Mouse (Mus musculus): ENCODE measurements around the gene Itga2b. TPM values are rescaled to one million over a fixed set of nuclear protein-coding genes. Genes with fewer than 3 reads are reported as not detected.

Itga2b gene
- polyA plus RNA-seq, 1 experiment from 2014 or later: 7.0 TPM

GRCm38 (mm10) chr11:102447497-102447896 is 22.4 kb downstream of the Itga2b start, which contains the start of gene Fam171a2:
Fam171a2 (minus strand) TSS chr11:102447682.
- H3K4me2 ChIP-seq (ENCODE audit: low read depth, low read length): peak within 1 kb of the TSS; percentile 72
- H3K9me3 ChIP-seq (ENCODE audit: control insufficient read depth, low read length): no peaks in the 10 kb centered on the region
- peaks cover 5% of the 10 kb centered on the region for H3K36me3 ChIP-seq (ENCODE audit: control insufficient read depth, insufficient read depth, low read length)
- H3K27me3 ChIP-seq (ENCODE audit: control insufficient read depth, insufficient read depth, low read length): no peaks in the 10 kb centered on the region
- WGBS: under 1% methylated on average over 24 of the region's 40 CpGs
- H3K9ac ChIP-seq (replicated peaks; ENCODE audit: low read depth, low read length): peak within 1 kb of the TSS; percentile 99
- H3K4me3 ChIP-seq (ENCODE audit: low read depth, low read length): peak within 1 kb of the TSS; percentile 95
- peaks cover 24% of the 10 kb centered on the region for H3K4me1 ChIP-seq (ENCODE audit: control insufficient read depth, insufficient read depth, low read length)
- peak; percentile 83 for ATAC-seq (ENCODE audit: low read depth)
- H3K27ac ChIP-seq (ENCODE audit: low read depth, low read length): peak within 1 kb of the TSS; percentile 96

- H3K4me3 ChIP-seq (ENCODE audit: low read depth, low read length): peak overlapping the region; percentile 95
- H3K4me1 ChIP-seq (ENCODE audit: control insufficient read depth, insufficient read depth, low read length): peaks cover 24% of the 10 kb centered on the region
- peak overlapping the region; percentile 99 for H3K9ac ChIP-seq (replicated peaks; ENCODE audit: low read depth, low read length)
- peak overlapping the region; percentile 96 for H3K27ac ChIP-seq (ENCODE audit: low read depth, low read length)
- no peaks in the 10 kb centered on the region for H3K27me3 ChIP-seq (ENCODE audit: control insufficient read depth, insufficient read depth, low read length)
- H3K4me2 ChIP-seq (ENCODE audit: low read depth, low read length): peak overlapping the region; percentile 72
- peaks cover 5% of the 10 kb centered on the region for H3K36me3 ChIP-seq (ENCODE audit: control insufficient read depth, insufficient read depth, low read length)
- ATAC-seq (ENCODE audit: low read depth): peak; percentile 68
- H3K9me3 ChIP-seq (ENCODE audit: control insufficient read depth, low read length): no peaks in the 10 kb centered on the region
- WGBS: under 1% methylated on average over 21 of the region's 49 CpGs
These were observed 23.1 kb downstream of the Itga2b start for GRCm38 (mm10) chr11:102446581-102447461.

DNA sequence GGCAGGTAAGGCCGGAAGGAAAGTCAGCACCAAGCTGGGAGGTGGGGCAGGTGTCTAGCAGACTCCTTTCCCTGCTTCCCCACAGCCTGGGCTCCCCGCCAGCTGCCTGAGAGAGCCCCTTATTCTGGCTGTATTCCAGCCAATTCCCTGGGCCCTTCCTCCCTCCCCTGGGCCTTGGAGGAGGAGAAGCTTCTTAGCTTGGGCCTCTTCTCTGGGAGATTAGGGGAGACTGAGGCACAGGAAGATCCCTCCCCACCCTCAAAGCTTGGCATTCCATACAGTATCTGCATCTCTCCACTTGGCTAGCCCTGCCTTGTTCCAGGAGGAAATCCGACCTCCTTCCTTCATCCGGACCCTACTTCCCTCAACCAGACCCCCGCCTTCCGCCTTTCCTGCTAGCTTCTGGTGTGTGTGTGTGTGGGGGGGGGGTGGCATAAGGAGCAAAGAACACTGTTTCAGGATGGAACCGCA is 24.0 kb downstream of the Itga2b start:
- 11% methylated on average over 7 of the region's 7 CpGs for WGBS
- Histone ChIP-seq H3K36me3 (ENCODE audit: control insufficient read depth, insufficient read depth, low read length) (peaks cover 8% of the 10 kb centered on the region), H3K9ac (replicated peaks; ENCODE audit: low read depth, low read length) (peak overlapping the region; percentile 99), H3K27ac (ENCODE audit: low read depth, low read length) (peak overlapping the region; percentile 96), H3K4me1 (ENCODE audit: control insufficient read depth, insufficient read depth, low read length) (peaks cover 24% of the 10 kb centered on the region), H3K4me3 (ENCODE audit: low read depth, low read length) (peak overlapping the region; percentile 95), H3K9me3 (ENCODE audit: control insufficient read depth, low read length) (no peaks in the 10 kb centered on the region), H3K27me3 (ENCODE audit: control insufficient read depth, insufficient read depth, low read length) (no peaks in the 10 kb centered on the region), H3K4me2 (ENCODE audit: low read depth, low read length) (peak overlapping the region; percentile 72)
- peak; percentile 1; the same call in 1 of the 2 replicates for ATAC-seq (ENCODE audit: low read depth)

DNA sequence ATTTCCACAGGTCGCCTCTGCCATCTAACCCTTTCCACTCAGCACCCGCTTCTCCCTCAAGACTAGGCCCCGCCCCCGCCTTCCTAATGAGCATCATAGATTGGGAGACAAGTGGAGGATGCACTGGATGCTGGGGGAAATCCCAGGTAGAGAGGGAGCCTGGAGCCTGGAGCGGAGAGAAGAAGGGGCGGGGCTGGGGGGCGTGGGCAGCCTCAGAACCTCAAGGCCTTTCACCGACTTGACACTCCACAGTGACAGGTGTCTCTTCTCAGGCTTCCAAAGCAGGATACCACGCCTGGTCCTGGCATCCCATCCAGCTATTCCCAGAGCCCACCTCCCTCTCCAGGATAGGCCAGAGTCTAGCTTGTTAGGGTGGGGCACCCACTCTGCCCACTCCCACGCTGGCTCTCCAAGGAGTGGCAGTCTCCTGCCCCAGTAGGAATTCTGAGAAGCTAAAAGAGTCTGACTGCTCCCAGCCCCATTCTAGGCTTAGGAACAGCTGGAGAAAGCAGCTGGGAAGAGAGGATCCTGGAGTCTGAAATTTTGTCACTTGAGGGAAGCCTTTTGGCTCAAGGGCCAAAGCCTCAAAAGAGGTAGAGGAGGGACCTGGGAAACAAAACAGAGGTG is 24.5 kb downstream of the Itga2b start:
- no peaks in the 10 kb centered on the region for H3K27me3 ChIP-seq (ENCODE audit: control insufficient read depth, insufficient read depth, low read length)
- H3K9me3 ChIP-seq (ENCODE audit: control insufficient read depth, low read length): no peaks in the 10 kb centered on the region
- peaks cover 10% of the 10 kb centered on the region for H3K36me3 ChIP-seq (ENCODE audit: control insufficient read depth, insufficient read depth, low read length)
- H3K4me3 ChIP-seq (ENCODE audit: low read depth, low read length): peak overlapping the region; percentile 95
- H3K4me1 ChIP-seq (ENCODE audit: control insufficient read depth, insufficient read depth, low read length): peaks cover 24% of the 10 kb centered on the region
- no peak for ATAC-seq (ENCODE audit: low read depth)
- peak overlapping the region; percentile 12 for H3K9ac ChIP-seq (replicated peaks; ENCODE audit: low read depth, low read length)
- 19% methylated on average over 10 of the region's 10 CpGs for WGBS
- peak overlapping the region; percentile 96; the same call in 1 of the 2 replicates for H3K27ac ChIP-seq (ENCODE audit: low read depth, low read length)
- H3K4me2 ChIP-seq (ENCODE audit: low read depth, low read length): peak overlapping the region; percentile 72

- no peak overlapping the region for H3K27ac ChIP-seq (ENCODE audit: low read depth, low read length)
- H3K9ac ChIP-seq (replicated peaks; ENCODE audit: low read depth, low read length): peak overlapping the region; percentile 12; the same call in 1 of the 2 replicates
- ATAC-seq (ENCODE audit: low read depth): no peak
- peak overlapping the region; percentile 72 for H3K4me2 ChIP-seq (ENCODE audit: low read depth, low read length)
- peaks cover 24% of the 10 kb centered on the region for H3K4me1 ChIP-seq (ENCODE audit: control insufficient read depth, insufficient read depth, low read length)
- no peaks in the 10 kb centered on the region for H3K27me3 ChIP-seq (ENCODE audit: control insufficient read depth, insufficient read depth, low read length)
- H3K9me3 ChIP-seq (ENCODE audit: control insufficient read depth, low read length): no peaks in the 10 kb centered on the region
- H3K36me3 ChIP-seq (ENCODE audit: control insufficient read depth, insufficient read depth, low read length): peaks cover 16% of the 10 kb centered on the region
- WGBS: 5% methylated on average over 6 of the region's 6 CpGs
- no peak overlapping the region for H3K4me3 ChIP-seq (ENCODE audit: low read depth, low read length)
These were observed 25.1 kb downstream of the Itga2b start for GRCm38 (mm10) chr11:102444781-102445180.

DNA sequence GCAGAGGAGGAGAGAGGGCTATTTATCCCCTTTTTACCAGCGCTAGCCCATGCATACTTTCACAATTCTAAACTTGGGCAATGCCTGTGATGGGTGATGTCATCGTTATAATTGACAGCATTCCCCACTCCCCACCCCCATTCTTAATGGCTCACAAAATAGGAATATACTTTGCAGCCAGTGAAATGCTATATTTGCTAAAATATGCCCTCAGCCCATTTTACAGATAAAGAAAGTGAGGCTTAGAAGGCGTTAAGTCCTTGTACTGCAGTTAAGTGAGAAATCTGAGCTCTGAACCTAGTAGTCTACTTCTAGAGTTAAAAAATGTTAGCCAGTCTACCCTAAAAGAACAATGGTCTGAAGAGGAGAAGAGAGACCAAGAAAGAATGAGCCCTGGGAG is 25.6 kb downstream of the Itga2b start:
- Histone ChIP-seq H3K9me3 (ENCODE audit: control insufficient read depth, low read length) (no peaks in the 10 kb centered on the region), H3K4me3 (ENCODE audit: low read depth, low read length) (no peak overlapping the region), H3K4me1 (ENCODE audit: control insufficient read depth, insufficient read depth, low read length) (peaks cover 24% of the 10 kb centered on the region), H3K27ac (ENCODE audit: low read depth, low read length) (no peak overlapping the region), H3K27me3 (ENCODE audit: control insufficient read depth, insufficient read depth, low read length) (no peaks in the 10 kb centered on the region), H3K4me2 (ENCODE audit: low read depth, low read length) (no peak overlapping the region), H3K9ac (replicated peaks; ENCODE audit: low read depth, low read length) (no peak overlapping the region), H3K36me3 (ENCODE audit: control insufficient read depth, insufficient read depth, low read length) (peaks cover 20% of the 10 kb centered on the region)
- ATAC-seq (ENCODE audit: low read depth): no peak
- 78% methylated on average over 3 of the region's 3 CpGs for WGBS

DNA sequence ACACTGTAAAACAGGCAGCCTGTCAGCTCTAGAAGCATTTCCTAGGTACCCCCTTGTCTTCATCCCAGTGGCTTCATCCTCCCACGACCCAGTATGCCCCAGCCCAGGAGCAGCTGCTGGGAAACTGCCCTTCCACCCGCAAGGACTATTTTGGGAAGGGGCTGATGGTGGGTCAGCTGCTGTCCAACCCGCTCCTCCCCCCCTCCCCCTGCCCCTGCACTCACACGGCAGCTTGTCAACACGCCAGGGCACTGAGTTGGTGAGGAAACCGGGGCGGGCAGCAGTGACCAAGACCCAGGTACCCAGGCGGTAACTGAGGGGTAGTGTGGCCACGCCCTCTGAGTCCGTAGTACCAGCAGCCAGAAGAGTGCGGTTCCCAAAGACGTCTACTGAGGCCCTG is 26.2 kb downstream of the Itga2b start:
- Histone ChIP-seq H3K9ac (replicated peaks; ENCODE audit: low read depth, low read length) (no peak overlapping the region), H3K27me3 (ENCODE audit: control insufficient read depth, insufficient read depth, low read length) (no peaks in the 10 kb centered on the region), H3K36me3 (ENCODE audit: control insufficient read depth, insufficient read depth, low read length) (peaks cover 25% of the 10 kb centered on the region), H3K4me1 (ENCODE audit: control insufficient read depth, insufficient read depth, low read length) (peaks cover 24% of the 10 kb centered on the region), H3K4me3 (ENCODE audit: low read depth, low read length) (no peak overlapping the region), H3K4me2 (ENCODE audit: low read depth, low read length) (no peak overlapping the region), H3K27ac (ENCODE audit: low read depth, low read length) (no peak overlapping the region), H3K9me3 (ENCODE audit: control insufficient read depth, low read length) (no peaks in the 10 kb centered on the region)
- no peak for ATAC-seq (ENCODE audit: low read depth)
- WGBS: 66% methylated on average over 12 of the region's 12 CpGs

DNA sequence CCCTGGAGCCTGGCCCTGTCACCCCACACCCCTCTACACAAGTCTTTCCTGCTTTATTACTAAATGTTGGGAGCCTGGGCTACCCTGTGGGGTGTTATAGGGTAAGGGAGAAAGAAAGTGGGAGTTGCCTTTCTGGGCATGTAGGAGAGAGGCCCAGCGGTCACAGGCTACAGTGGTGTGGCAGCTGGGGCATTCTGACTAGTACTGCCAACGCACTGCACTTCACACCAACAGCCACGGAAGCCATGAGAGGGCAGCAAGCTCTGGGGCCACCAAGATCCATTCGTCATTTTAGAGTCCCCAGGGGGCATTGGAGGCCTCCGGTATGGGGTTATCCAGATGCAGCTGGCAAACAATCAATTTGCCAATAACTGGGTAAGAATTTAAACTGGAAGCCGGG is 27.8 kb downstream of the Itga2b start:
- H3K4me2 ChIP-seq (ENCODE audit: low read depth, low read length): no peak overlapping the region
- peaks cover 34% of the 10 kb centered on the region for H3K4me1 ChIP-seq (ENCODE audit: control insufficient read depth, insufficient read depth, low read length)
- H3K9me3 ChIP-seq (ENCODE audit: control insufficient read depth, low read length): no peaks in the 10 kb centered on the region
- peaks cover 39% of the 10 kb centered on the region for H3K36me3 ChIP-seq (ENCODE audit: control insufficient read depth, insufficient read depth, low read length)
- no peak overlapping the region for H3K27ac ChIP-seq (ENCODE audit: low read depth, low read length)
- H3K4me3 ChIP-seq (ENCODE audit: low read depth, low read length): no peak overlapping the region
- H3K27me3 ChIP-seq (ENCODE audit: control insufficient read depth, insufficient read depth, low read length): no peaks in the 10 kb centered on the region
- WGBS: 65% methylated on average over 6 of the region's 6 CpGs
- no peak overlapping the region for H3K9ac ChIP-seq (replicated peaks; ENCODE audit: low read depth, low read length)
- ATAC-seq (ENCODE audit: low read depth): no peak

- H3K4me1 ChIP-seq (ENCODE audit: control insufficient read depth, insufficient read depth, low read length): peaks cover 35% of the 10 kb centered on the region
- WGBS: 84% methylated on average over 3 of the region's 3 CpGs
- no peak overlapping the region for H3K9ac ChIP-seq (replicated peaks; ENCODE audit: low read depth, low read length)
These were observed 28.5 kb downstream of the Itga2b start for GRCm38 (mm10) chr11:102441434-102441833.

More at GRCm38 (mm10) chr11:102441434-102441833, 28.5 kb downstream of the Itga2b start:
- H3K27me3 ChIP-seq (ENCODE audit: control insufficient read depth, insufficient read depth, low read length): no peaks in the 10 kb centered on the region
- ATAC-seq (ENCODE audit: low read depth): no peak
- H3K9me3 ChIP-seq (ENCODE audit: control insufficient read depth, low read length): no peaks in the 10 kb centered on the region
- no peak overlapping the region for H3K27ac ChIP-seq (ENCODE audit: low read depth, low read length)
- H3K4me3 ChIP-seq (ENCODE audit: low read depth, low read length): no peak overlapping the region
- peaks cover 42% of the 10 kb centered on the region for H3K36me3 ChIP-seq (ENCODE audit: control insufficient read depth, insufficient read depth, low read length)
- no peak overlapping the region for H3K4me2 ChIP-seq (ENCODE audit: low read depth, low read length)

Measured in neural tube, embryonic 14.5 days (tissue).